Mouse (Mus musculus) neutrophil, adult 59 days (primary cell): ENCODE data around the gene Cd47. TPM values are rescaled to one million over a fixed set of nuclear protein-coding genes. Genes with fewer than 3 reads are reported as not detected.

ENCODE experiments used
- total RNA-seq, 2 experiments: library from RNA; stranded (reverse); gene quantifications; 1 replicate in 1 of 2; 2 replicates in 1 of 2; pipeline ENCODE4 v1.2.4; 2023

Cd47 gene
- total RNA-seq: 100 to 1,000 TPM; 251 to 258 TPM

DNA sequence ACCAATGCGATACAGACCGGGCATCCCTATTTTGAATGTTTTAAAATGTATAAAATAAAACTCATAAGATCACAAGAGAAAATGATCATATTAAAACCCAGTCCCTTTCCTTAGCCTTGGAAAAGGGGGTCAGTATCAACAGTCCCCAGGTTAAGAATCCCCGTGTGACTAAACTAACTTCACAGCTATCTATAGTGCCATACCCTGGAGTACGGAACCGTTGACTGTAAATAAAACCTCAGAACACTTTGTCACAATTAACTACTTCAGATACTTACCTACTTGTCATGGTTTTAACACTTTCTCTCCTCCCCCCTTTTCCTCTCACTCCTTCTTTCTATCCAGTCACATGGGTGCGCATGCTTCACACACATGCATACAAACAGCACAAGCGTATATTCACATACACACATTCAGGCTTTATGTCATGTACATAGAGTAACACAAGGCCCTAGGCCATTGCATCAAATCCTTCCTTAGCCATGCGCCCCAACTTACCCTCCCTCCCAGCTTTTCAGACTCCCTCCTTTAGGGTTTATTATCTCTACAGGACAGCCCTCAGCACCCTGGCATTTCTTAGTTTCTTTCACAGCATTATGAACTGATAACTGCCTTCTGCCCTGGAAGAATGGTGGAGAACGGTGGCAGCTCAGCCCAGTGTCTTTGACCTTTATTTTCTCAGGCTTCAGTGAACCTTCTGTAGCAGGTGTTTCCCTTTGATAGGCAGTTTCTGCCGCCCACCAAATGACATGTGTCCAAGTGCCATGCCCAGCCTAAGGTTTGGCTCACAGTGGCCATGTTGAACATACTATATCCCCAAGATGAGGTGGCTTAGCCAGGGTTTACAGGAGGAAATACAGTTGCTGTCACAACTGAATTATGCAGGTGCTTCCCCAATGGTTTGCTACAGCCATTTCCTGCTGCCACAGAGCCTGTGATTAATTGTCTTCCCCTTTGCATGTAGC lies at the start of gene Cd47:
Gene Cd47 (plus strand): TSS at position 937 of the 965 bp plus-strand sequence.

Other genes starting within 250 kb of the Cd47 start
- gene Ift57, start 101.3 kb upstream of the Cd47 start, total RNA-seq: 10 to 100 TPM; 11.4 to 16.5 TPM